Mouse (Mus musculus) forebrain, embryonic 15.5 days (tissue): ENCODE measurements around the gene Meis2. TPM values are rescaled to one million over a fixed set of nuclear protein-coding genes. Genes with fewer than 3 reads are reported as not detected.

ENCODE experiments used
- ATAC-seq: fragments of 200-750 bp; cut with Nextera tagmentation; replicated peaks from 2 replicates; pipeline ENCODE4 v1.8.0; 2017; ENCODE audit warnings: mild to moderate bottlenecking, moderate TSS enrichment, moderate library complexity
- H3K27ac ChIP-seq: fragments of 300-500 bp; sonication (generic); replicated peaks from 2 replicates; pipeline ENCODE4 v1.5.1; 2015; ENCODE audit warnings: mild to moderate bottlenecking, inconsistent platforms
- H3K27me3 ChIP-seq: fragments of 300-500 bp; sonication (generic); 2 replicates; pipeline ENCODE4 v1.6.1; 2015; ENCODE audit warnings: inconsistent platforms
- H3K36me3 ChIP-seq: fragments of 300-500 bp; sonication (generic); 2 replicates; pipeline ENCODE4 v1.6.1; 2015; ENCODE audit warnings: mild to moderate bottlenecking, inconsistent platforms
- H3K4me1 ChIP-seq: fragments of 300-500 bp; sonication (generic); 2 replicates; pipeline ENCODE4 v1.6.1; 2015; ENCODE audit warnings: inconsistent platforms
- H3K4me2 ChIP-seq: fragments of 300-500 bp; sonication (generic); replicated peaks from 2 replicates; pipeline ENCODE4 v1.6.1; 2015; ENCODE audit warnings: mild to moderate bottlenecking, inconsistent platforms
- H3K4me3 ChIP-seq: fragments of 300-500 bp; sonication (generic); 2 replicates; pipeline ENCODE4 v1.5.1; 2015; ENCODE audit warnings: mild to moderate bottlenecking, inconsistent platforms
- H3K9ac ChIP-seq: fragments of 300-500 bp; sonication (generic); replicated peaks from 2 replicates; pipeline ENCODE4 v1.6.1; 2015; ENCODE audit warnings: mild to moderate bottlenecking, inconsistent platforms
- H3K9me3 ChIP-seq: fragments of 300-500 bp; sonication (generic); 2 replicates; pipeline ENCODE4 v1.6.1; 2016; ENCODE audit warnings: inconsistent platforms
- WGBS: fragments of 180-500 bp; shearing (Covaris S2); methylation state at CpG from one replicate; pipeline ENCODE4 v1.1.7; 2015; ENCODE audit warnings: mixed read lengths; 5-methylcytosine and 5-hydroxymethylcytosine counted together
- polyA plus RNA-seq: library from polyadenylated mRNA; unstranded; fragments of >200 nt; fragmentation: Nextera tagmentation; extraction: Ambion mirVana; gene quantifications from 2 replicates; pipeline ENCODE4 v1.2.1, GENCODE M21; 2015

Meis2 gene
- polyA plus RNA-seq, 1 experiment from 2014 or later = 155 TPM

GRCm38 (mm10) chr2:116074726-116075440 lies 9.2 kb upstream of the Meis2 start:
- no peaks in the 10 kb centered on the region for H3K36me3 ChIP-seq
- no peaks in the 10 kb centered on the region for H3K27me3 ChIP-seq
- H3K27ac ChIP-seq = peak overlapping the region; percentile 99
- peak overlapping the region; percentile 59 for H3K9ac ChIP-seq
- 0 out of 2 replicates have a peak, but pooled peaks have one; percentile 9 for ATAC-seq
- H3K4me3 ChIP-seq = peak overlapping the region; percentile 79
- H3K4me1 ChIP-seq = peaks cover 33% of the 10 kb centered on the region
- peak overlapping the region; percentile 78 for H3K4me2 ChIP-seq
- WGBS = 4% methylated on average over 17 of the region's 17 CpGs
- no peaks in the 10 kb centered on the region for H3K9me3 ChIP-seq

- Histone ChIP-seq H3K27me3 (no peaks in the 10 kb centered on the region), H3K9me3 (no peaks in the 10 kb centered on the region), H3K4me1 (peaks cover 36% of the 10 kb centered on the region), H3K4me2 (peak overlapping the region; percentile 78), H3K9ac (peak overlapping the region; percentile 59), H3K4me3 (peak overlapping the region; percentile 79; the same call in 1 of the 2 replicates), H3K36me3 (no peaks in the 10 kb centered on the region), H3K27ac (peak overlapping the region; percentile 99)
- WGBS = 3% methylated on average over 3 of the region's 3 CpGs
- no peak for ATAC-seq
These were observed 8.4 kb upstream of the Meis2 start for GRCm38 (mm10) chr2:116074061-116074460.

- Histone ChIP-seq H3K9ac (peak overlapping the region; percentile 81), H3K9me3 (no peaks in the 10 kb centered on the region), H3K4me1 (peaks cover 36% of the 10 kb centered on the region), H3K27me3 (no peaks in the 10 kb centered on the region), H3K4me2 (peak overlapping the region; percentile 78), H3K4me3 (peak overlapping the region; percentile 79), H3K36me3 (no peaks in the 10 kb centered on the region), H3K27ac (peak overlapping the region; percentile 99)
- WGBS = 29% methylated on average over 9 of the region's 9 CpGs
- ATAC-seq = no peak
These were observed 7.8 kb upstream of the Meis2 start for GRCm38 (mm10) chr2:116073311-116073904.

- Histone ChIP-seq H3K4me3 (peak overlapping the region; percentile 79), H3K9ac (peak overlapping the region; percentile 81), H3K4me2 (peak overlapping the region; percentile 78), H3K27me3 (no peaks in the 10 kb centered on the region), H3K4me1 (peaks cover 36% of the 10 kb centered on the region), H3K36me3 (no peaks in the 10 kb centered on the region), H3K9me3 (no peaks in the 10 kb centered on the region), H3K27ac (peak overlapping the region; percentile 99)
- WGBS = 4% methylated on average over 5 of the region's 5 CpGs
- no peak for ATAC-seq
These were observed 7.1 kb upstream of the Meis2 start for GRCm38 (mm10) chr2:116072706-116073105.

GRCm38 (mm10) chr2:116072321-116072640 lies 6.6 kb upstream of the Meis2 start:
- Histone ChIP-seq H3K27ac (peak overlapping the region; percentile 99), H3K9me3 (no peaks in the 10 kb centered on the region), H3K4me1 (peaks cover 36% of the 10 kb centered on the region), H3K27me3 (no peaks in the 10 kb centered on the region), H3K4me3 (peak overlapping the region; percentile 79), H3K36me3 (no peaks in the 10 kb centered on the region), H3K4me2 (peak overlapping the region; percentile 78), H3K9ac (peak overlapping the region; percentile 81)
- 3% methylated on average over 13 of the region's 13 CpGs for WGBS
- no peak for ATAC-seq

GRCm38 (mm10) chr2:116071571-116072320 lies 6.1 kb upstream of the Meis2 start:
- no peaks in the 10 kb centered on the region for H3K9me3 ChIP-seq
- H3K4me2 ChIP-seq = peak overlapping the region; percentile 78
- H3K27ac ChIP-seq = peak overlapping the region; percentile 99
- H3K36me3 ChIP-seq = no peaks in the 10 kb centered on the region
- H3K27me3 ChIP-seq = no peaks in the 10 kb centered on the region
- under 1% methylated on average over 25 of the region's 25 CpGs for WGBS
- H3K4me3 ChIP-seq = peak overlapping the region; percentile 79
- no peak for ATAC-seq
- H3K9ac ChIP-seq = peak overlapping the region; percentile 81
- H3K4me1 ChIP-seq = peaks cover 36% of the 10 kb centered on the region

- H3K27me3 ChIP-seq = no peaks in the 10 kb centered on the region
- peak overlapping the region; percentile 81 for H3K9ac ChIP-seq
- peaks cover 34% of the 10 kb centered on the region for H3K4me1 ChIP-seq
- WGBS = 6% methylated on average over 10 of the region's 10 CpGs
- no peak for ATAC-seq
- H3K4me3 ChIP-seq = peak overlapping the region; percentile 79
- H3K27ac ChIP-seq = peak overlapping the region; percentile 99
- peak overlapping the region; percentile 78 for H3K4me2 ChIP-seq
- H3K36me3 ChIP-seq = no peaks in the 10 kb centered on the region
- H3K9me3 ChIP-seq = no peaks in the 10 kb centered on the region
These were observed 5.2 kb upstream of the Meis2 start for GRCm38 (mm10) chr2:116070614-116071425.

- peak overlapping the region; percentile 79 for H3K4me3 ChIP-seq
- H3K4me2 ChIP-seq = peak overlapping the region; percentile 78
- peak overlapping the region; percentile 99 for H3K27ac ChIP-seq
- H3K36me3 ChIP-seq = no peaks in the 10 kb centered on the region
- no peaks in the 10 kb centered on the region for H3K9me3 ChIP-seq
- no peaks in the 10 kb centered on the region for H3K27me3 ChIP-seq
- H3K4me1 ChIP-seq = peaks cover 22% of the 10 kb centered on the region
- 9% methylated on average over 8 of the region's 8 CpGs for WGBS
- peak overlapping the region; percentile 81 for H3K9ac ChIP-seq
- ATAC-seq = no peak
These were observed 4.0 kb upstream of the Meis2 start for GRCm38 (mm10) chr2:116069451-116070225.

GRCm38 (mm10) chr2:116068901-116069300 lies 3.3 kb upstream of the Meis2 start:
- H3K9me3 ChIP-seq = no peaks in the 10 kb centered on the region
- no peak for ATAC-seq
- H3K27ac ChIP-seq = peak overlapping the region; percentile 99
- H3K27me3 ChIP-seq = no peaks in the 10 kb centered on the region
- 6% methylated on average over 7 of the region's 7 CpGs for WGBS
- peaks cover 18% of the 10 kb centered on the region for H3K4me1 ChIP-seq
- peak overlapping the region; percentile 78 for H3K4me2 ChIP-seq
- peak overlapping the region; percentile 81 for H3K9ac ChIP-seq
- H3K4me3 ChIP-seq = peak overlapping the region; percentile 79
- H3K36me3 ChIP-seq = no peaks in the 10 kb centered on the region

- WGBS = 1% methylated on average over 11 of the region's 11 CpGs
- H3K4me2 ChIP-seq = peak overlapping the region; percentile 78
- peak overlapping the region; percentile 79 for H3K4me3 ChIP-seq
- ATAC-seq = no peak
- no peaks in the 10 kb centered on the region for H3K27me3 ChIP-seq
- peak overlapping the region; percentile 81 for H3K9ac ChIP-seq
- peaks cover 13% of the 10 kb centered on the region for H3K4me1 ChIP-seq
- no peaks in the 10 kb centered on the region for H3K36me3 ChIP-seq
- H3K27ac ChIP-seq = peak overlapping the region; percentile 99
- no peaks in the 10 kb centered on the region for H3K9me3 ChIP-seq
These were observed 2.8 kb upstream of the Meis2 start for GRCm38 (mm10) chr2:116068461-116068860.

GRCm38 (mm10) chr2:116067711-116068110 lies 2.1 kb upstream of the Meis2 start:
- WGBS = under 1% methylated on average over 15 of the region's 15 CpGs
- H3K36me3 ChIP-seq = no peaks in the 10 kb centered on the region
- no peaks in the 10 kb centered on the region for H3K27me3 ChIP-seq
- peak overlapping the region; percentile 99 for H3K27ac ChIP-seq
- no peak for ATAC-seq
- H3K4me3 ChIP-seq = peak overlapping the region; percentile 79
- no peaks in the 10 kb centered on the region for H3K9me3 ChIP-seq
- H3K4me1 ChIP-seq = peaks cover 12% of the 10 kb centered on the region
- peak overlapping the region; percentile 78 for H3K4me2 ChIP-seq
- H3K9ac ChIP-seq = peak overlapping the region; percentile 81
